Mouse (Mus musculus) testis, adult 2 months (tissue): ENCODE data around the gene P4ha1. TPM values are rescaled to one million over a fixed set of nuclear protein-coding genes. Genes with fewer than 3 reads are reported as not detected.

Experiments used
- H3K27ac ChIP-seq: fragments of 200-500 bp; 2 replicates; pipeline ENCODE4 v1.5.1; 2012; ENCODE audit warnings: low read depth, low read length; ENCODE audit not compliant: control insufficient read depth, insufficient read depth
- H3K27me3 ChIP-seq: fragments of 200-500 bp; 2 replicates; pipeline ENCODE4 v1.6.1; 2012; ENCODE audit warnings: mild to moderate bottlenecking, low read length, moderate library complexity; ENCODE audit not compliant: control insufficient read depth, insufficient read depth
- H3K36me3 ChIP-seq: fragments of 200-500 bp; 2 replicates; pipeline ENCODE4 v1.6.1; 2012; ENCODE audit warnings: mild to moderate bottlenecking, low read length; ENCODE audit not compliant: control insufficient read depth, insufficient read depth
- H3K4me1 ChIP-seq: fragments of 200-500 bp; 2 replicates; pipeline ENCODE4 v1.6.1; 2012; ENCODE audit warnings: low read length; ENCODE audit not compliant: control insufficient read depth, insufficient read depth
- H3K4me3 ChIP-seq: fragments of 200-500 bp; 2 replicates; pipeline ENCODE4 v1.5.1; 2012; ENCODE audit warnings: low read depth, mild to moderate bottlenecking, low read length, moderate library complexity, mixed read lengths; ENCODE audit not compliant: control insufficient read depth
- CTCF ChIP-seq: fragments of 200-500 bp; IDR thresholded peaks from 2 replicates; pipeline ENCODE4 v1.5.1; 2012; ENCODE audit warnings: low read depth, mild to moderate bottlenecking, inconsistent platforms, low read length, moderate library complexity; ENCODE audit not compliant: control insufficient read depth, insufficient read depth, insufficient replicate concordance
- POLR2A ChIP-seq: fragments of 200-500 bp; IDR thresholded peaks from 2 replicates; pipeline ENCODE4 v1.6.1; 2012; ENCODE audit warnings: low read depth, mild to moderate bottlenecking, inconsistent platforms, low read length, moderate library complexity; ENCODE audit not compliant: control insufficient read depth
- polyA plus RNA-seq: library from polyadenylated mRNA; depleted of rRNA; stranded (reverse); fragments of >200 nt; gene quantifications from 2 replicates; pipeline ENCODE4 v1.2.3, GENCODE M21; 2012; rRNA removed

Gene P4ha1
- polyA plus RNA-seq, 1 experiment: 6.9 TPM

DNA sequence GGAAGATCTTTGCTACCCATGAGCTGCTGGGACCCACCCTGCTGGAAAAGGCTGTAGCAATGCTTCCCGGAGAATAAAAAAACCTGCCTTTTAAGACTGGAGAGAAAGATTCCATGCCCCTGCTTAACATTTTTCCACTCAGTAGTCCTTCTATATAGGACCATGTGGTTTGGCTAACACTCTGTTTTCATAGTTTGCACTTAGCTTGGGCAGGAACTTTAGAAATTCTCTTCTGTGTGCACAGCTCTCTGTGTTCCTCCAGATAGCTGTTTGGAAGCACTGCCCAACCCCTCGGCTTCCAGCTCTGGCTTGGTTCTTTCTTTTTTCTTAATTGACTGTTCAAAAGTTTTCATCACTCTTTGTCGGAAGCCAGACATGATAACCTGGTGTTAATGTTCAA, 93.5 kb downstream of the P4ha1 start:
- Histone ChIP-seq H3K36me3 (no peaks in the 10 kb centered on the region), H3K27ac (no peak overlapping the region), H3K4me1 (no peaks in the 10 kb centered on the region), H3K4me3 (no peak overlapping the region), H3K27me3 (no peaks in the 10 kb centered on the region)
- TF ChIP-seq CTCF: no peak
- TF ChIP-seq POLR2A: no peak

DNA sequence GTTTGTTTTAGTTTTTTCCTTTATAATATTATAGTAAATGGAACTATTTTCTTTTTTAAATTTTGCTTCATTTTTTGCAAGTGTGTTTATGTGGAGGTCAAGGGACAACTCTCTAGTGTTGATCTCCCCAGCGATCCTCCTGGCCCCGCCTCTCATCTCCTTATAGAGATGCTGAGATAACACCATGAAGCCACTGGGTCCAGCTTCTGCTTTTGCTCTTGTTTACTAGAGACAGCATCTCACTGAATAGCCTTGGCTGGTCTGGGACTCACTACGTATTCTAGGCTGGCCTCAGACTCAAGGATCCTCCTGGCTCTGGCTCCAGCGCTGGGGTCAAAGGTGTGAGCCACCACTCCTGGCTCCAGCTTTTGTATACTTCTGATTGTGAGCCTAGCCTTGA, 96.4 kb downstream of the P4ha1 start:
- Histone ChIP-seq H3K4me1 (no peaks in the 10 kb centered on the region), H3K27ac (no peak overlapping the region), H3K27me3 (no peaks in the 10 kb centered on the region), H3K36me3 (no peaks in the 10 kb centered on the region), H3K4me3 (no peak overlapping the region)
- no peak for TF ChIP-seq POLR2A
- TF ChIP-seq CTCF: no peak

Other genes with a start within 250 kb of the P4ha1 start
- gene Sept10, start 101.4 kb upstream of the P4ha1 start, polyA plus RNA-seq: 45.5 and 52.0 TPM in 2 replicates
- 2.3 and 2.5 TPM in 2 replicates for gene Sowahc, start 101.3 kb upstream of the P4ha1 start, polyA plus RNA-seq
- 5.1 and 6.3 TPM in 2 replicates for gene Gm10273, start 72.3 kb downstream of the P4ha1 start, polyA plus RNA-seq
- gene Pla2g12b, start 80.4 kb downstream of the P4ha1 start, polyA plus RNA-seq: 0.14 and 0.19 TPM in 2 replicates
- 2.7 and 3.0 TPM in 2 replicates for gene Oit3, start 118.5 kb downstream of the P4ha1 start, polyA plus RNA-seq